Mouse (Mus musculus) neural tube, embryonic 12.5 days (tissue): ENCODE measurements around the gene Kif6. TPM values are rescaled to one million over a fixed set of nuclear protein-coding genes. Genes with fewer than 3 reads are reported as not detected.

ENCODE experiments used
- ATAC-seq: fragments of 200-750 bp; cut with Nextera tagmentation; 2 replicates; pipeline ENCODE4 v1.8.0; 2017; ENCODE audit warnings: low read depth, mild to moderate bottlenecking, moderate TSS enrichment, moderate library complexity; ENCODE audit not compliant: low FRiP score
- H3K27ac ChIP-seq: fragments of 300-500 bp; sonication (generic); 2 replicates; pipeline ENCODE4 v1.5.1; 2016
- H3K27me3 ChIP-seq: fragments of 300-500 bp; sonication (generic); replicated peaks from 2 replicates; pipeline ENCODE4 v1.6.1; 2016; ENCODE audit warnings: mild to moderate bottlenecking
- H3K36me3 ChIP-seq: fragments of 300-500 bp; sonication (generic); 2 replicates; pipeline ENCODE4 v1.6.1; 2016; ENCODE audit warnings: mild to moderate bottlenecking
- H3K4me1 ChIP-seq: fragments of 300-500 bp; sonication (generic); 2 replicates; pipeline ENCODE4 v1.6.1; 2016
- H3K4me2 ChIP-seq: fragments of 300-500 bp; sonication (generic); replicated peaks from 2 replicates; pipeline ENCODE4 v1.6.1; 2016; ENCODE audit warnings: mild to moderate bottlenecking
- H3K4me3 ChIP-seq: fragments of 300-500 bp; sonication (generic); 2 replicates; pipeline ENCODE4 v1.5.1; 2016
- H3K9ac ChIP-seq: fragments of 300-500 bp; sonication (generic); 2 replicates; pipeline ENCODE4 v1.6.1; 2016; ENCODE audit warnings: mild to moderate bottlenecking
- H3K9me3 ChIP-seq: fragments of 300-500 bp; sonication (generic); 2 replicates; pipeline ENCODE4 v1.6.1; 2016; ENCODE audit warnings: mild to moderate bottlenecking
- WGBS: fragments of 180-500 bp; shearing (Covaris S2); methylation state at CpG from one replicate; pipeline ENCODE4 v1.1.7; 2016; 5-methylcytosine and 5-hydroxymethylcytosine counted together
- polyA plus RNA-seq: library from polyadenylated mRNA; unstranded; fragments of >200 nt; fragmentation: Nextera tagmentation; extraction: Ambion mirVana; gene quantifications from 2 replicates; pipeline ENCODE4 v1.2.1, GENCODE M21; 2016

Gene Kif6
- polyA plus RNA-seq, 1 experiment from 2014 or later = 3.5 TPM

- no peak overlapping the region for H3K4me3 ChIP-seq
- no peak for ATAC-seq
- H3K4me2 ChIP-seq = no peak overlapping the region
- WGBS = 85% methylated on average over 4 of the region's 4 CpGs
- H3K36me3 ChIP-seq = no peaks in the 10 kb centered on the region
- H3K9me3 ChIP-seq = no peaks in the 10 kb centered on the region
- no peaks in the 10 kb centered on the region for H3K27me3 ChIP-seq
- H3K27ac ChIP-seq = no peak overlapping the region
- no peaks in the 10 kb centered on the region for H3K4me1 ChIP-seq
- H3K9ac ChIP-seq = no peak overlapping the region
These were observed 164.1 kb downstream of the Kif6 start for GRCm38 (mm10) chr17:49779066-49779465.

- no peak for ATAC-seq
- WGBS = 89% methylated on average over 3 of the region's 3 CpGs
- H3K4me3 ChIP-seq = no peak overlapping the region
- no peaks in the 10 kb centered on the region for H3K27me3 ChIP-seq
- no peaks in the 10 kb centered on the region for H3K36me3 ChIP-seq
- H3K9ac ChIP-seq = no peak overlapping the region
- H3K9me3 ChIP-seq = no peaks in the 10 kb centered on the region
- H3K4me2 ChIP-seq = no peak overlapping the region
- H3K27ac ChIP-seq = no peak overlapping the region
- H3K4me1 ChIP-seq = no peaks in the 10 kb centered on the region
These were observed 164.6 kb downstream of the Kif6 start for GRCm38 (mm10) chr17:49779576-49779975.

DNA sequence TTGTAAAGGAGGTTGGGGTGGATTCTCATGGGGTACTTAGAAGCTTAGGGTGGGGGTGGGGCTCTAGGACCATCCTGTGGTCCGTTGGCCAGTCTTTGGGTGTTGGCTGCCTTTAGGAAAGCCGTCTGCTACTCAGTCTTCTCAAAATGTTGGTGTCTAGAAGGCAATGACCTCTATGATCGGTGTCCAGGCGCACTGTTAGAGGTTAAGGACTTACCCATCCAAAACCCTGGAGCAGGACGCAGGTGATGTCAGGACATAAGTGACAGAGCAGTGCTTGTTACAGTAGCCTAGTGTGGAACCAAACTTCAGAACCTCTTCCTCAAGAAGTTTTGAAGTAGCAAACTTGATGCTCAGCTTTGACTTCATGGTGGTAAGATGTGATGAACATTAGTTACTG lies 170.9 kb downstream of the Kif6 start:
- H3K4me3 ChIP-seq = no peak overlapping the region
- no peaks in the 10 kb centered on the region for H3K27me3 ChIP-seq
- H3K9me3 ChIP-seq = no peaks in the 10 kb centered on the region
- no peak overlapping the region for H3K27ac ChIP-seq
- WGBS = 92% methylated on average over 5 of the region's 5 CpGs
- H3K36me3 ChIP-seq = no peaks in the 10 kb centered on the region
- no peaks in the 10 kb centered on the region for H3K4me1 ChIP-seq
- H3K9ac ChIP-seq = no peak overlapping the region
- ATAC-seq = no peak
- no peak overlapping the region for H3K4me2 ChIP-seq

DNA sequence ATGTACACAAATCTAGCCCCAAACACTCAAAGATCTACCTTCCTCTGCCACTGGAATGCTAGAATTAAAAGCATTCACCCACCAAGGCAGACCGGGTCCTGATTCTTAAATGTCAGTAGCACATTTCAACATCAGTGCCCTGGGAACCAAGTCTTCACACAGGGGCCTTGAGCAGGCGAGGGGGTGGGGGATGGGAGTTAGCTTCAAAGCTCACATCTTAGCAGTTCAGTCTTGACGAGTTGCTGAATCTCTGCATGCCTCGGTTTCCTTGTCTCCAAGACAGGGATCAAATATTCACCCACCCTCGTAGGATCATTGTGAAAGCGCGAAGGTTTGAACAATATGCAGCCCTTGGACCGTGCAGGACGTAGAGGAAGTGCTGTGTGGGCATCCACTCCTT lies 172.4 kb downstream of the Kif6 start:
- 74% methylated on average over 9 of the region's 9 CpGs for WGBS
- Histone ChIP-seq H3K27ac (no peak overlapping the region), H3K4me3 (no peak overlapping the region), H3K4me2 (no peak overlapping the region), H3K4me1 (no peaks in the 10 kb centered on the region), H3K9me3 (no peaks in the 10 kb centered on the region), H3K27me3 (no peaks in the 10 kb centered on the region), H3K36me3 (no peaks in the 10 kb centered on the region), H3K9ac (no peak overlapping the region)
- ATAC-seq = no peak

GRCm38 (mm10) chr17:49788187-49788974 lies 173.4 kb downstream of the Kif6 start:
- Histone ChIP-seq H3K4me1 (no peaks in the 10 kb centered on the region), H3K9ac (no peak overlapping the region), H3K9me3 (no peaks in the 10 kb centered on the region), H3K4me3 (no peak overlapping the region), H3K27me3 (no peaks in the 10 kb centered on the region), H3K4me2 (no peak overlapping the region), H3K36me3 (no peaks in the 10 kb centered on the region), H3K27ac (no peak overlapping the region)
- WGBS = 72% methylated on average over 7 of the region's 7 CpGs
- ATAC-seq = no peak

DNA sequence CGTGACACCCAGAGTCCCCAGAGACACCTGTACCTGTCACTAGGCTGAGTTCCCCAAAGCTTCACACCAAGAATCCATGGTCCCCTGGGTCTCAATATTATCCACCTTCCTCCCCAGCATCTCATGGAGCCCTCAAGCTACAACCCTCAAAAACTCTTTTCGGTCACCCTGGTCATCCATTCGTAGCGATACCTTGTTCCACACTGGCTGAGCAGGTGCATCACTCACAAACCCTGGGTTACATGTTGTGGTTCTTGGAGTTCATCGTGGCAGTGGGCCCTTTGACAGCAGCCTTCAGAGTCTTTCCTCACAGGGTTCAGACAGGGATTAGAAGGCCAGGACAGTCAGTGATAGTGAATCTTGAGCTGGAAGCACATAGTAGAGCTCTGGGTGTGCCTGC lies 176.6 kb downstream of the Kif6 start:
- no peaks in the 10 kb centered on the region for H3K9me3 ChIP-seq
- H3K9ac ChIP-seq = no peak overlapping the region
- H3K27me3 ChIP-seq = no peaks in the 10 kb centered on the region
- H3K4me3 ChIP-seq = no peak overlapping the region
- no peaks in the 10 kb centered on the region for H3K4me1 ChIP-seq
- WGBS = 95% methylated on average over 5 of the region's 5 CpGs
- no peak overlapping the region for H3K27ac ChIP-seq
- no peak for ATAC-seq
- H3K4me2 ChIP-seq = no peak overlapping the region
- no peaks in the 10 kb centered on the region for H3K36me3 ChIP-seq

- Histone ChIP-seq H3K9ac (no peak overlapping the region), H3K4me2 (no peak overlapping the region), H3K36me3 (no peaks in the 10 kb centered on the region), H3K4me1 (no peaks in the 10 kb centered on the region), H3K4me3 (no peak overlapping the region), H3K27ac (no peak overlapping the region), H3K27me3 (no peaks in the 10 kb centered on the region), H3K9me3 (no peaks in the 10 kb centered on the region)
- WGBS = 84% methylated on average over 10 of the region's 10 CpGs
- no peak for ATAC-seq
These were observed 177.3 kb downstream of the Kif6 start for GRCm38 (mm10) chr17:49792217-49792743.

DNA sequence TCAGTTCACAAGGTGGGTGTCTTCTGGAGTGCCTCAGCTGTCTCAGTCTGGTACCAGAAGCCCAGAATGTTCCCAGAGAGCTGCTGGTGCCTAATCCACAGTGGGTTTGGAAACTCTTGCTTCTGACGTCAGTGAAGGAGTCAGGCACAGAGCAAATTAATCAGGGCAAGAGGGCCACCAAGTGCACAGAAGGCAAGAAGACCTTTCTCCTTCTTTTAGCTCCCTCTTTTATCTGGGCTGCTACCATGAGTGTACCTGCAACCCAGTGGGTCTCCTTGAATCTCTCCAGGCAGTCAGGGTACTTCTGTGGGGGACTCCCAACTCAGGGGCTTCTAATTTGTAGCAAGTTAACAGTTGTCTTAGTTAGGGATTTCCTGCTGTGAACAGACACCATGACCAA lies 178.0 kb downstream of the Kif6 start:
- ATAC-seq = no peak
- Histone ChIP-seq H3K9me3 (no peaks in the 10 kb centered on the region), H3K4me2 (no peak overlapping the region), H3K36me3 (no peaks in the 10 kb centered on the region), H3K9ac (no peak overlapping the region), H3K27me3 (no peaks in the 10 kb centered on the region), H3K4me3 (no peak overlapping the region), H3K27ac (no peak overlapping the region), H3K4me1 (no peaks in the 10 kb centered on the region)
- 83% methylated on average over 1 of the region's 1 CpGs for WGBS

GRCm38 (mm10) chr17:49793965-49794364 lies 179.0 kb downstream of the Kif6 start:
- ATAC-seq = no peak
- H3K4me3 ChIP-seq = no peak overlapping the region
- WGBS = 93% methylated on average over 3 of the region's 3 CpGs
- no peaks in the 10 kb centered on the region for H3K27me3 ChIP-seq
- no peak overlapping the region for H3K9ac ChIP-seq
- no peaks in the 10 kb centered on the region for H3K4me1 ChIP-seq
- no peak overlapping the region for H3K4me2 ChIP-seq
- no peak overlapping the region for H3K27ac ChIP-seq
- H3K36me3 ChIP-seq = no peaks in the 10 kb centered on the region
- H3K9me3 ChIP-seq = no peaks in the 10 kb centered on the region

GRCm38 (mm10) chr17:49795241-49795640 lies 180.3 kb downstream of the Kif6 start:
- H3K27ac ChIP-seq = no peak overlapping the region
- no peak overlapping the region for H3K9ac ChIP-seq
- H3K4me2 ChIP-seq = no peak overlapping the region
- ATAC-seq = no peak
- H3K36me3 ChIP-seq = no peaks in the 10 kb centered on the region
- 90% methylated on average over 3 of the region's 3 CpGs for WGBS
- no peak overlapping the region for H3K4me3 ChIP-seq
- H3K9me3 ChIP-seq = no peaks in the 10 kb centered on the region
- no peaks in the 10 kb centered on the region for H3K27me3 ChIP-seq
- H3K4me1 ChIP-seq = no peaks in the 10 kb centered on the region

DNA sequence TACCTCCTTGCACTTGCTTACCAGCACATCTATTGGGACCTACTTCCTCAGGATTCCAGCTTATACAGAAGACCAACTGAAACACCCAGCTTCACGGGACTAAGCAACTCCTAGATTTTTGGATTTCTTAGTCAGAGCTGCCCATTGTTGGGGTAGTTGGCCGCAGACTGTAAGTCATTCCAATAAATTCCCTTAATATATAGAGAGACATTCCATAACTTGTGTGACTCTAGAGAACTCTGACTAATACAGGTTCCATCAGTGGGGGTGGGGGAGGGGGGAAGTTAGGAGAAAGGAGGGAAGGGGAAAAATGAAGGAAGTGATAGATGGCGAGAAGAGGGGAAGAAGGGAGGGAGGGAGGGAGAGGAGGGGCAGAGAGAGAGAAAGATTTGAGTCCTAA lies 181.2 kb downstream of the Kif6 start:
- no peaks in the 10 kb centered on the region for H3K36me3 ChIP-seq
- no peak for ATAC-seq
- no peak overlapping the region for H3K4me2 ChIP-seq
- no peak overlapping the region for H3K9ac ChIP-seq
- H3K4me3 ChIP-seq = no peak overlapping the region
- H3K4me1 ChIP-seq = no peaks in the 10 kb centered on the region
- no peaks in the 10 kb centered on the region for H3K27me3 ChIP-seq
- H3K27ac ChIP-seq = no peak overlapping the region
- 87% methylated on average over 3 of the region's 3 CpGs for WGBS
- H3K9me3 ChIP-seq = no peaks in the 10 kb centered on the region

DNA sequence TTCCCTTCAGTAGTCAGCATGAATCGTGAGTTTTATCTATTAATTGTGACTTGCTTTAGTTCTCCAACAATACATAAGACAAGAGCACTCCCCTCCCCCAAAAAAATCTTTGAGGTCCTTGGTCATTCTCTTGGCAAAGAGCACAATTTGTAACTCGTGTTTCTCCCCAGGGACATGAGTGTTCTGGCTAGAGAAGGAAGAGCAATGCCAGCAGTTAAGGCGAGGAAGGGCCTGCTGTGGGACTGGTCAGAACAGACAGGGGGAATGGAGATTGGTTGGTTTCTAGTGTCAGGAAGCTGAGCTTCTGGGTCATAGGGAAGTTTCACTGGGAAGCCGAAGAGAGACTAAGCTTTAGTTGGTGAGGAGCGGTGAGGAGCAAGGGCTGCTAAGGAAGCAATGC lies 184.2 kb downstream of the Kif6 start:
- Histone ChIP-seq H3K36me3 (no peaks in the 10 kb centered on the region), H3K27ac (no peak overlapping the region), H3K9me3 (no peaks in the 10 kb centered on the region), H3K4me2 (no peak overlapping the region), H3K4me3 (no peak overlapping the region), H3K4me1 (no peaks in the 10 kb centered on the region), H3K27me3 (no peaks in the 10 kb centered on the region), H3K9ac (no peak overlapping the region)
- no peak for ATAC-seq
- 81% methylated on average over 5 of the region's 5 CpGs for WGBS

- Histone ChIP-seq H3K27me3 (no peaks in the 10 kb centered on the region), H3K4me2 (no peak overlapping the region), H3K9me3 (no peaks in the 10 kb centered on the region), H3K27ac (no peak overlapping the region), H3K9ac (no peak overlapping the region), H3K4me1 (no peaks in the 10 kb centered on the region), H3K36me3 (no peaks in the 10 kb centered on the region), H3K4me3 (no peak overlapping the region)
- ATAC-seq = no peak
- WGBS = 50% methylated on average over 2 of the region's 2 CpGs
These were observed 185.2 kb downstream of the Kif6 start for GRCm38 (mm10) chr17:49800157-49800556.
